Mouse (Mus musculus) heart, postnatal 4 days (tissue): ENCODE data around the gene Itga10. TPM values are rescaled to one million over a fixed set of nuclear protein-coding genes. Genes with fewer than 3 reads are reported as not detected.

ENCODE experiments used
- total RNA-seq, 2 experiments: library from RNA; stranded (reverse); gene quantifications; 2 replicates each; pipeline ENCODE4 v1.2.3; 2021

The Itga10 gene
- total RNA-seq, 2 experiments from 2014 or later = 1.0 to 1.3 TPM

Other genes with a start within 250 kb of the Itga10 start
- gene BC107364, start 193.3 kb upstream of the Itga10 start, total RNA-seq = under 1 TPM in 1 of 2 experiments, not detected in 1; 0.50 TPM
- gene Hfe2, start 120.4 kb upstream of the Itga10 start, total RNA-seq = 10 to 100 TPM; 95.6 to 97.0 TPM
- 100 to 1,000 TPM; 286 to 331 TPM for gene Txnip, start 87.6 kb upstream of the Itga10 start, total RNA-seq
- 1 to 10 TPM; 2.5 to 2.9 TPM for gene Gm16253, start 68.6 kb upstream of the Itga10 start, total RNA-seq
- gene Polr3gl, start 51.4 kb upstream of the Itga10 start, total RNA-seq = 10 to 100 TPM; 20.4 to 24.0 TPM
- 1 to 10 TPM; 1.8 to 3.1 TPM for gene Ankrd34a, start 48.9 kb upstream of the Itga10 start, total RNA-seq
- gene Lix1l, start 44.4 kb upstream of the Itga10 start, total RNA-seq = 10 to 100 TPM; 53.1 to 56.6 TPM
- 10 to 100 TPM; 56.4 to 57.0 TPM for gene Rbm8a, start 15.7 kb upstream of the Itga10 start, total RNA-seq
- gene Pex11b, start 10.2 kb upstream of the Itga10 start, total RNA-seq = 10 to 100 TPM; 26.4 to 26.8 TPM
- under 1 TPM; 0.18 to 0.21 TPM for gene Gm42957, start 10.1 kb upstream of the Itga10 start, total RNA-seq
- under 1 TPM; 0.14 to 0.19 TPM for gene Ankrd35, start 24.5 kb downstream of the Itga10 start, total RNA-seq
- 10 to 100 TPM; 23.6 to 27.3 TPM for gene Pias3, start 50.8 kb downstream of the Itga10 start, total RNA-seq
- 1 to 10 TPM; 3.5 to 3.6 TPM for gene Nudt17, start 63.0 kb downstream of the Itga10 start, total RNA-seq
- 10 to 100 TPM; 26.1 to 27.3 TPM for gene Polr3c, start 82.0 kb downstream of the Itga10 start, total RNA-seq
- gene Rnf115, start 82.1 kb downstream of the Itga10 start, total RNA-seq = 10 to 100 TPM; 25.3 to 25.6 TPM
- gene Pdzk1, start 183.7 kb downstream of the Itga10 start, total RNA-seq = under 1 TPM; 0.16 to 0.29 TPM
- not detected for gene Cd160, start 183.8 kb downstream of the Itga10 start, total RNA-seq